Mouse (Mus musculus) R1 (cell line): ENCODE measurements around the gene Gnl3l.

Source experiments
- DNase-seq: peaks from one replicate; pipeline ENCODE4 v3.0.0-alpha.2; 2018; ENCODE audit warnings: low read depth, low spot score

The Gnl3l gene

DNA sequence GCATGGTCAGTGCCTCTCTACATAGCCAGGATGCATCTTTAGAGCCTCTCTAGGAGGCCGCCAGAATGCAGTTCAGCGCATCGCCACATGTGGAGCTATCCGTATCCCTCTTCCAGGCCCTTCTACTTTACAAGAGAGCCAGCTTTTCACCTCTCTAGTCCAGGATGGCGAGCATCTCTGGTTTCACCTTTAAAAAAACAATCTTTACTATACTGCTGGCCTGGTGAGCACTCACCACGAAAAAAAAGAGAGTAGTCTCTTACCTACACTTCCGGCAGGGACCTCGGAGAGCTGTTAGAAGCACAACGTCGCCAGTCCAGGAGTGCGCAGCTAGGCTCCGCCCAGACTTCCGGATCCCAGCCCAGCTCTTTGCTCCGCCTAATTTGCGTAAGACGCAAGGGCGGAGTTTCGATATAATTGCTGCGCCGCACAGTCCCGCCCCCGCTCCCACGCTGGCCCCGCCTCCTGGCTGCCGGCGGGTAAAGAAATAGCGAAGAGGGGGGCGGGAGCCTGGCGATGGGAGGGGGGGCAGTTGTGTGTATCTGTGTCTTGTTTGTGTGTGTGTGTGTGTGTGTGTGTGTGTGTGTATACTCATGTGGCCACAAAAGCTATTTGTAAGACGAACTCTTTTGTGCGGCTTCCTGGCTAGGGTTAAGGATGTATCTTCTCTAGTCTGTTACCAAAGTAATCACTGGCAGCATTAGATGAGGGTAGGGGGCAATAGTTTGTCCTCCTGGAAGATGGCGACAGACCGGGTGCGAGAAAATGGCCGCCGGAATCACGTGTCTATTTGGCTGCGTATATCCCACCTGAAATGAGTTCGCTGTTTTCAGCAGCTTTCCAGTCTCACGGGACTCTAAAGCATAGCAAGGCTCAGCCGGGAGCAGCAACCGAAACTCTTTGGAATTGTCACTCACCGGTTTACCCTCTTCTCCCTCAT is at the start of gene Gnl3l:
Gene Gnl3l, minus strand, starts transcription at position 385 of the 940 bp plus-strand sequence.
- DNase-seq, result peak; percentile 94

DNA sequence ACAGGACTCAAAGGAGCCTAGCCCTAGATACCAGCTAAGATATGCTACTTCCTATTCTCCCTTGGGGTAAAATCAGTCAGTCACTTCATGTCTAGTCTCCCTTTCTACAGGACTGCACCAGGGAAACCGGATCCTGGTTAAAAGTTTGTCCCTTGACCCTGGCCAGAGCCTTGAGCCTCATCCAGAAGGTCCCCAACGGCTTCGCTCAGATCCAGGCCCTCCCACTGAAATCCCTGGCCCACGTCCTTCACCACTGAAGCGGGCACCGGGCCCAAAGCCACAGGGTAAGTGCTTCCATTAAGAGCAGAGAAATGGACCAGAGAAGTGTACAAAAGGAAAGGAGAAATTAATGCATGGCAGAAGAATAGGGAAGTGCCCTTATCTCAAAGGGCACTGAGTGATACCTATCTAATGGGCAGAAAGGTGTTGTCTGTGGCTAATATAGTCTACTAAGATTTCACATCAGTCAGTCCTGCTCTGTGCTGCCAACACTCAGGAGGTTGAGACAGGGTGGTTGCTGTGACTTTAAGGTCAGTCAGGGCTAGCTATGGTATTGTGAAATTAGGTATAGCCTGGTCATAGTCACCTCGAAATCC is 49.0 kb upstream of the Gnl3l start:
- no peak for DNase-seq

- DNase-seq, result no peak
These were observed 44.6 kb upstream of the Gnl3l start for GRCm38 (mm10) chrX:151061615-151062299.

DNA sequence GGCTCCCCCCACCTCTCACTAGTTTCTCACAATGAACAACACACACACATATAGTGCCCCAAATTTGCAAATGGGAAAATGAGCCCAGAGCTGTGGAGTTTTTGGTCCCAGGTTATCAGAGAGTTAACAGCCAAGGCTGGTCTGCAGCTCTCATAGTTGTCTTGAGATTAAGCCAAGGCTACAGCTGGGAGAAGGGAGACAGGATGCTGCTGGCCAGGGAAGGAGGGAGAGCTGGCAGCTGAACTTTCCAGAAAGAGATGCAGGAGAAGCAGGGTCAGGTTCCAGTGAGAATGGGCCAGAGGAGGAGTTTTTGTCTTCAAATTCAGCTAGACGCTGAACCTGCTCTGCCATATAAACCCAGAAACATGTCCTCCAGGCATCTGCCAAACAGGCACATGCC is 42.2 kb upstream of the Gnl3l start:
- DNase-seq, result no peak

- peak; percentile 24 for DNase-seq
These were observed 38.4 kb upstream of the Gnl3l start for GRCm38 (mm10) chrX:151055559-151055958.

DNA sequence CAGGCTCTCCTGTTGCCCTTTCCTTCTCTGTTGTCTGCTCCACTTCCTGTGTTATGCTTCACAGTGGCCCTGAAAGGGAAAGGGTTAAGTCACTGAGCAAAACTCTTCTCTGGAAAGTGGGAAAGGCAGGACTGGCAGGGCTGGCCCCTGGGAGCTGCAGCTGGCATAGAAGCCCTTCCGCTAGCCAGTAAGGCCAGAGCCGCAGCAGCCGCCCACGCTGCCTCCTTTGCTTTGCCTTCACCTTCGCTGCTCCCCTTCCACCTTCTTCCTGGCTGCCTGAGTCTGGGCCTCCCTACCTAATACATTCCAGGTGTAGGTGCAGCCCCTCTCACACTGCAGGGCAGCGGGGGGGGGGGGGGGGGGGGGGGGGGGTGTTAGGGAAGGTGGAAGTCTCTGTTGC is 37.4 kb upstream of the Gnl3l start:
- no peak for DNase-seq

- DNase-seq, result peak; percentile 69
These were observed 33.2 kb upstream of the Gnl3l start for GRCm38 (mm10) chrX:151050337-151050736.

GRCm38 (mm10) chrX:151049661-151050215 is 32.6 kb upstream of the Gnl3l start:
- DNase-seq, result peak; percentile 92

- DNase-seq, result no peak
These were observed 30.4 kb upstream of the Gnl3l start for GRCm38 (mm10) chrX:151047431-151048058.

DNA sequence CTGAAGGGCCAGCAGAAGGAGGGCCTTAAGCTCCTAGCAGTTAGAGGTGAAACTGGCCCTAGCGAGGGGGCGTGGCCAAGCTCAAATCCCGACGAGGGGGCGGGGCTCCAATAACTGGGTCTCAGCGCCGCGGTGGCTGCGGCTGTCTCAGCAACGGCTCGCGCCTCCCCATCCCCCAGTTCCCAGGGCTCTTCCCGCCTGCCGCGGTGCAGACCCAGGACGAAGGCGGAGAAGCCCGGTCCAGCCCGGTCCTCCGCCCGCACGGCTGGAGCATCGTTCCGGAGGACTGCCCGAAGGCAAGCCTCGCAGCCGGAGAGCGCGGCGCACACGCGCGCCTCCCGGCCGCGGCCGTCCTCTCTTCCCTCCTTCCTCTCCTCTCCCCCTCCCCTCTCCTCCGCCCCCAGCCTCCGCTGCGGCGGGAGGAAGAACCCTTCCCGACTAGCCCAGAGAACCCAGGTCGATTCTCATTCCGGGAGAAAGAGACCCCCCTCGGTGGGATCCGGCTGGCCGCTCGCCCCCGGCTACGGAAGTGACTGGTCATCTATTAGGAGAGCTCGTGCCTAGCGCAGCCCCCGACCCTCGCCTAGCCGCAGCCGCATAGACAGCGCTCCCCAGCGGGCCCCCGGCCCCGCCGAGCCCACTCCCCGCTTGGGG is 29.8 kb upstream of the Gnl3l start:
- peak; percentile 89 for DNase-seq

GRCm38 (mm10) chrX:151046321-151046720 is 29.2 kb upstream of the Gnl3l start:
- no peak for DNase-seq

GRCm38 (mm10) chrX:151045850-151046249 is 28.7 kb upstream of the Gnl3l start, which contains the start of gene Fgd1:
TSS of gene Fgd1 (plus strand) at chrX:151046150.
- no peak for DNase-seq

DNA sequence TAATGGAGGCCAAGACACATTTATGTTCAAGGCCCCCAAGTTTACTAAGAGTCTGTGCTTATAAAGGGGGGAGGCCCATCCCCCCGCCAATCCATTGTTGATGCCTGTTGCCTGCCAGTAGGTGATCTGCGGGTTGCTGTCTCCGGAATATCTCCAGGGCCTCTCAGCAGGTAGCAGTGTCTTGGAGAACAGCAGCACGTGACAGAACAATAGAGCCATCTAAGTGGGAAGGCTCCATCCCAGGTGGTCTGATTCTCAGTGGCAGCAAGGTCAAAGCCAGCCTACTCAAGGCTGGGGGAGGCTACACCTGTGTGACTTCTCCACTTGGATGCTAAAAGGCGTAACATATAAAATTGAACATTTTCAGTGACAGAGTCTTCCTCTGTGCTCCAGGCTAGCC is 24.1 kb upstream of the Gnl3l start:
- peak; percentile 94 for DNase-seq

- peak; percentile 42 for DNase-seq
These were observed 14.3 kb upstream of the Gnl3l start for GRCm38 (mm10) chrX:151031400-151031799.

GRCm38 (mm10) chrX:151018798-151019197 is 1.7 kb upstream of the Gnl3l start:
- DNase-seq, result peak; percentile 57

GRCm38 (mm10) chrX:151017897-151018296 is 775 bp upstream of the Gnl3l start:
- peak; percentile 66 for DNase-seq

DNA sequence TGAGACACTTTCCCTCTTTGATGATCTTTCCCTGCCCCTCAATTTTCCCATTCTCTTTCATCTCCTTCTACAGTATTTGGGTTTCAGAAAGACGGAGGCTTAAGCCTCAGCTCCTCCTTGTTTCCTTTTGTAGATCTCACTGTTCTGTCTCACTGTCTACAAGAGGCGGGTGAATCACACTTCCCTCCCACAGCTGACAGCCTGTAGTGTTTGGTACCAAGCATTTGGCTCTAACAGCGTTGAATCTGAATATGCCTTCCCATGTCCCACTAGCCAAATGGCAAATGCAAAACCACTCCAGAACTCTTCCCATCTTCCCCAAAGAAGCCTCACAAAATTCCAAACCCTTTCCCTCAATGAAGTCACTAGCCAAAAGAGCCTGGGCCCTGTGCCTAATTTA is 20.3 kb downstream of the Gnl3l start:
- no peak for DNase-seq

DNA sequence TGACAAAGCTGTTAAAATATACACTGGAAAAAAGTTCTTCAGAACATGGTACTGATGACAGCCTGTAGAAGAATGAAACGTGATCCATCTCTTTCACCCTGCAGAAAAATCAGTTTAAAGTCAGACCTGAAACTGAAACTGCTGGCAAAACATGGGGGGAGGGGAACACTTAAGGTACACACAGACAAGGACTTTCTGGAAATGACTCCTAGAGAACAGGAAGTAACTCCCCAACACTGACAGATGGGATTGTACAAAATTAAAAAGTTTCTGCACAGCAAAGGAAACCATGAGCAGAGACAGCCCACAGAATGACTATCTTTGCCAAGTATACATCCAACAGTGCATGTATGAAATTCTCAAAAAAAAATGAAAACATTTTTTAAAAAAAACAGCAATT is 35.5 kb downstream of the Gnl3l start:
- DNase-seq, result no peak

DNA sequence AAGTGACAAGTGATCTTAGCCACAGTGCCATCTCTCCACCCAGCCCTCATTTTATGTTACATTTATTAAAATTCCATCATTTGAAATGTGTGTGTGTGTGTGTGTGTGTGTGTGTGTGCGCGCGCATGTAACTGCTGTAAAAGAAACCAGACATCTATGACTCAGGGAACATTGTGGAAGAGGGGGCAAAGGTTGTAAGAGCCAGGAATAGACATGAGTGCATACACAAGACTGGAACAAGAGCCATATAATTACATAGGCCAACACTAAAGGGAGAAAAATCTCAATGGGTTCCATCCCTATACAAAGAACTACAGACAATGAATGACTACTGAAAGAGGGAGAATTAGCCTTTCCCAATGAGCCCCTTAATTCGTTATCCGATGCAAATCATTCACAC is 41.7 kb downstream of the Gnl3l start:
- no peak for DNase-seq

GRCm38 (mm10) chrX:150963027-150963426 is 54.1 kb downstream of the Gnl3l start:
- DNase-seq, result peak; percentile 69

DNA sequence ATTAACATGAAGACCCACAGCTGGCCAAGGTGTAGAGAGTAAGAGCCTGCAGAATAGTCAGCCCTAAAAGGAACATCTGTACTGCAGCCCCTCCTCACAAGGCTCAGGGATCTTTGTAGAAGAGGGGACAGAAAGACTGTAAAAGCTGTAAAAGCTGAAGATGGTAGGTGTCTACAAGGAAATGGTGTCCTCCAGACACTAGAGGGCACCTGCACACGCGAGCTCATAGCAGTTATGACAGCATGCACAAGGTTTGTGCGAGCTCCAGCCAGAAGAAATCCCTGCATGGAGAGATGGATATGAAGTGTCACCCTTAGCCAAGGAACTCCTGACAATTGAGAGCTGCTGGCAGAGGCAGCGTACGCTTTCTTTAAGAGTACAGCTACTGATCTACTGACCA is 56.4 kb downstream of the Gnl3l start:
- DNase-seq, result peak; percentile 33
